Mouse (Mus musculus) kidney, adult 8-10 months (tissue): ENCODE measurements at regions not wholly inside any gene's neighbourhood (a gene's known extent, or its start where the extent isn't known, plus 50 kb on each side); places are given as distances from the start of the nearest gene placed in this dataset.

Experiments
- DNase-seq, 2 experiments: peaks; one replicate each; pipeline ENCODE4 v3.0.0; 2022

DNA sequence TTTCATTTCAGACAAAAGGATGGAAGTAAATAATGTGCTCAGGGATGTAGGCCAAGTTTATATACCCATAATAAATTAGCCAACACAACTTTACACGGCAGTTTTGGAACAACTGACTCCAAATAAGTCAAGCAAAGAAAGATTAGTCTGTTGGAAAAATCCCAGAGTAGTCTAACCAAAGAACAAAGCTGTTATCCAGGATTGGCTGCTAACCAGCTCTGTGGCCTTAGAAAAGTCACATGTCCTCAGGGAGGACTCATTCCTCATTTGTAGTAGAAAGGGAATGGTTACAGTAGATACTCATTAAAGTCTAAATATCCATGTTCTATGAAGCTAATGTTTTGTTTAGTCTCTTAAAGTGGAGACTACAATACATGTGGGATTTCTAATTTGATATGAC lies 130.6 kb upstream of the Mid1 start:
- DNase-seq = no peak

DNA sequence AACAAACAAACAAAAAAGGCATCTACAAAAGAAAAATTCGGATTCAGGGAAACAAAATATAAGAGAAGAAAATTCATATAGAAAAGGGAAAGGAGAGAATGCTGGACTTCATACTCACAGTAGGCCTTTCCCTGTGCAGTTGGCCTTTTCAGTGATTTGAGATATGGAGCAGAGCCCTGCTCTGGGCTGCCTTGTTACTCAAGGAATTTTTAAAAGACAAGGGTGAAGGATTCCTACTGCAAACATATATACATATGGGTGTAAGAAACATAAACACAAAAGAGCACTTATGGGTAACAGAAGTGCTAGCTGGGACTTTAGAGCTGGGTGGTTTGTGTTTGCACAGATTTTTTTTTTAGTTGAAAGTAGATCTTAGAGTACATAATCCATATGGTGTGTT lies 132.1 kb upstream of the Mid1 start:
- no peak for DNase-seq

DNA sequence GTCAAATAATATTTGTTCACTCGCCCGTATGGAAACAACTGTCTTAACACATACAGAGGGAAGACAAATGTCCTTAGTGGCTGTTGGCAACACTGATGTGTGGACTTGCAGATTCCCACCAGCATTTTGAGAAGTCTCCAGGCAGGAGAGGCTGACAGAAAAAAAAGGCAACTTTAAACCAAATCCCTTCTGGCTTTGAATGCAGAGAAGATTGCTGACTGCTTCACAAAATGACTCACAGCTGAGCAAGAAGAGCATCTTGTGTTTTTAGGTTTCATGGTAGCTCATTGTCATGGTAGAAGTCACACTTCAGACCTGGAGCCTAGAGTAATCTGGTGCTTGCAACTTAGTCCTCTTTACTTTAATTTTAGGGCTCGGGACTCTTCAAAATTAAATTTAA lies 141.0 kb upstream of the Mid1 start:
- no peak for DNase-seq

DNA sequence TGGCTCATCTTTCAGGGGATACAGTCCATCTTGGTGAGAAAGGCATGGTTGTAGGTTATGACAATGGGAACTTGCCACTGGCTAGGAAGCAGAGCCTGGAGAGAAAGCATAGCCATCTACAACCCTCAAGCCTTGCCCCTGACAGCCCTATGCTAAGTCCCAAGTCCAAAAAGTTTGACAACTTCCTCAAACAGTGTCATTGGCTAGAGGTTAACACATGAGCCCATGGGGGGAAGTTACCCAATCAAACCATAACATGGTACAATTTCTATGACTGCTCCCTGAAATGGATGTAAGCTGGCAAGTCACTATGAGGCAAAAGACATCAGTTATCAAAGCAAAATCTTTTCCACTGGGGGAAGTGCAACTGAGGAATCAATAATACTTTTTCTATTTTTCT lies 176.8 kb upstream of the Mid1 start:
- DNase-seq = no peak

DNA sequence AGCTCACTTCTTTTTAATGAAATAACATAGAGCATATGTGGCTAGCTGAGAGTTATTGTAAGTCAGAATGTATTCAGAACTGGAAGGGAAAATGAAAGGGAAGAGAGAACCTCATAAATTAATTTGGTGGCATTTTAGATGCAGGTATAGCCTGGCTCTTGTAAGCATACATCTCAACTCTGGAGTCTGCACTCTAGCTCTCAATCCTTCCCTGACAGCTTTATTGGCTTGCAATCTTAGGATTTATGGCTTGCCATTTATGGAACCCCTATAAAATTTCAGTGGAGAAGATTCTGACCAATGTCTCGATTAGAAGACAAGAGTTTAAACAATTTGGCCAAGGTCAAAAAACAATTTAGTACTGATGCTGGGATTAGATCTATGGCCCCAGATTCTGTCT lies 173.4 kb upstream of the Hccs start:
- DNase-seq = no peak

DNA sequence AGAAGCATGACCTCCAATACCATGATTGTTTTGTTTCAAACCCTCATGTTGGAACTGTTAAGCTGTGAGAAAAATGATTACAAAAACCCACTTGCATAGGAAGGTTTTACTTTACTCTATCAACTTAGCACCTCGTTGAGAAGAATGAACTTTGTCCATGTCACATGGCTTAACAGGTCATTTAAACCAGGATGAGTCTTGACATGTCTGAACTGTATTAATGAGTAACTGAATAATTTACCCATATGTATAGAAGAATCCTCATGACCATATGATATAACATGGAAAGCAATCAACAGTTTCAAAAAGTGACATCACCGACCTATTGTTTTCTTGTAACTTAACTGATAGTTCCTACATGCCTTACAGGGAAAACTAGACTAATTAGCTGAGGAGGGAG lies 153.3 kb upstream of the Hccs start:
- no peak for DNase-seq

DNA sequence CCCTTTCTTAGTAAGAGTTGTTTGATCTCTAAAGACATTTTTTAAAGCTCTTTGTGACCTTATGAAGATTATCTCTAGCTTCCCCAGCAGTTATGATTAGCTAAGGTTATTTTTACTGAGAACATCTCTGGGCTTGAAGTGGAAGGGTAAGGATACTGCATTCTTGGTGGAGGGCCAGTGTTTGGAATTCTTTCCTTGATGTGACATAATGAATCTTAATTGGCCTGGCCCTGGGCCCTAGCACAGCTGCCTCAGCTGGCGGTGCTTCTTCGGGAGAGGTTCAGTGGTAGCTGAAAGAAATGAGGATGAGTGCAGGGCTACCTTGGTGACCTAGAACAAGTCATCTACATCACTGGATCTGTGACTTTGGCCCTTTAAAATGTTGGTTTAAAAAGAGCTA lies 150.5 kb upstream of the Hccs start:
- no peak for DNase-seq

DNA sequence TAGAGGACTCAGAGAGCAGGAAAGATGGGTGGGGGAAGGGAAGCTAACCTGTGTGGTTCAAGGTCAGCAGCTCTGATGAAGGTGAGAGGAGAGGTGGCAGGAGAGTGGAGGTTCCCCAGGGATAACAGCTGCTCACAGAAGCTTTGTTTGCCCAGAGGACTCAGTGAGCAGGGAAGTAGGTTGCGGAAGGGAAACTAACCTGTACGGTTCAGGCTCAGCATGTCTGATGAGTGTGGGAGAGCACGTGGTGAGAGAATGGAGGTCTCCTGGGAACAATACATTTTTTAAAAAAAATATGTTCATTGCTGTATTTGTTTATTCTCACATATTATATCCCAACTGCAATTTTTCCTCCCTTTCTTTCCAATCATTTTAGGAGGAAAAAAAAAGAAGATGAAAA lies 130.0 kb upstream of the Hccs start:
- no peak for DNase-seq

DNA sequence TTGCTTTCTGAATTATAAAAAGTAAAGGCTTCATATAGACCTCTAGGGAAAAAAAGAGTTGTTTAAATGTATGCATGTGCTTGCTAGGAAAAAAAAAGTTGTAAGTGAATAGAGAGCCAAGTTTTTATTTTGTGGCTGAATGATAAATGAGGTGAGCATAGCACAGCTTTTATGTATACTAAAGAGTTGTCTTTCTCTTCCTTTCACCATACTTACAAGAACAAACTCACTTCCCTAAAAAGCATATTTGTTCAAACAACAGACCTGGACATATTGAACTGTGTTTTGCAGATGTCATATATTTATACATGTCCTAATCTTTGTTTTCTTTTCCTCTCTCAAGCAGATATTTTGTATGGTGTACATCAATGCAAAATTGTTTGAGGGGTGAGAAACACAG lies 119.4 kb upstream of the Hccs start:
- no peak for DNase-seq

DNA sequence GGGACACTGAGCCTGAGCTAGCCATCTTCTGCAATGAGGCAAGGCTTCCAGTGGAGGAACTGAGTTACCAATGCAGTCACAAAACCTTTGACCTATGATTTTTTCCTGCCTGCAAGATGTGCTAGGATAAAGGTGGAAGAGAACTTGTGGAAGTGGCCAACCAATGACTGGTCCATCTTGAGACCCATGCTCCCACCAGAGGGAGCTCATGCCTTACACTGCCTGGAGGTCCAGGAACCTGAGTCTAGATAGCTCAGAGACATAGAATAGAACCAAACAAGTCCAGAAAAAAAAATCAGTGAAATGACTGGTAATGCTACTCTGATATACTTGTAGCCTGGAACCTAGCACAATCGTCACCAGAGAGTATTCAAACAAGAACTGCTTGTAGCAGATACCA lies 118.5 kb upstream of the Hccs start:
- peak in 1 of 2 experiments; percentile 10 for DNase-seq

DNA sequence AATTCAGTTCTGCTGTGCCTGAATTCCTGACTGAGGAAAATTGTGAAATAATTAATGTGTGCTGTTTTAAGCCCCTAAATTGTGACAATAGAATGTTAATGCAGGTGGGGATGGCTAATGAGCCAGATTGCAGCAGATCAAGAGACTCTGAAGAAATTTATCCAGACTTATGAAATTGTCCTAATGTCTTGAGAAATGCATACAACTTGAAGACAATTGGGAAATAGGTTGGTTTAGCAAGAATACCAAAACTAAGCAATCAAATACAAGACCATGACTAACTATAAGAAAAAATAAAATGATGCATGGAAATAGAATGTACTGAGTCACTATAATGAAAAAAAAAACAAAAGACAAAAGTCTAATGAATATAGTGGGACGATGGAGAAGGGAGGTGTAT lies 113.7 kb upstream of the Hccs start:
- DNase-seq = no peak

DNA sequence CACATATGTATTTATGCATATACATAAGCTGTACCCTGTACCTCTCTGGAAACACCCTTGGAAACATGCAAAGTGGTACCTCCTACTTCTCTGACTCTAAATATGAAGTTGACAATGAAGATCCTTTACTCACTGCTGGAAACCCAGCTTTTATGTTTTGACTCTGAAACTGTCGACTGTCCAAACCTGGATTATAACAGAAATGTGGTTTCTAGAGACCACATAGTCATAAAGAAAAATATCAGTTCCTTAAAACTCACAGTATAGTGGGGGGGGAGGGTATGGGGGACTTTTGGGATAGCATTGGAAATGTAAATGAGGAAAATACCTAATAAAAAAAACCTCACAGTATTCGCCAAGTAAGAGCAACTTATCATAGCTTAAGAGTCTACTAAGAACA lies 76.7 kb upstream of the Hccs start:
- no peak for DNase-seq

DNA sequence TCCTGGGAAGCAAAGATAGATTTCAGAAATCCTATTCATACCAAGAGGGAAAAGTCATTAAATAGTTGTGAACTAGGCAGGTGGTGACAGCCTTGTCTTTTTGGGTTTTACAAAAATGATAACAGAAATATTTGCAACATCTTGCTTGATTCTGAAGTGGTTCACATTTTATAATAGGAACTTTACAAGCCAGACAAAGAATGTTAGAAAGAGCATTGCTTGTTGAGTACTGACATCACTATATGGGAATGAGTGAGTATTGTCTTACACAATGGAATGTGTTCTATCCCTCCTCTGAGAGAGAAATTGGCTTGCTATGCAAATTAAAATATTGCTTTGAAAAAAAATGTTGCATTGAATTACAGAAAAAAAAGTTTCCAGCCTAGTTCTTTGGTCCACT lies 66.5 kb upstream of the Hccs start:
- no peak for DNase-seq
